Mouse (Mus musculus): Measurements from ENCODE around the gene Ptprd. TPM values are rescaled to one million over a fixed set of nuclear protein-coding genes. Genes with fewer than 3 reads are reported as not detected.

The Ptprd gene
- polyA plus RNA-seq, 1 experiment from 2014 or later: 14.3 TPM

GRCm38 (mm10) chr4:76023756-76024501 lies 2187.8 kb downstream of the Ptprd start:
- no peak for ATAC-seq (ENCODE audit: insufficient number of reproducible peaks, low FRiP score)
- Histone ChIP-seq H3K4me3 (no peak overlapping the region), H3K27me3 (replicated peaks) (no peaks in the 10 kb centered on the region), H3K9ac (no peak overlapping the region), H3K27ac (ENCODE audit: poor library complexity, severe bottlenecking) (no peak overlapping the region), H3K9me3 (replicated peaks) (no peaks in the 10 kb centered on the region), H3K36me3 (no peaks in the 10 kb centered on the region), H3K4me1 (replicated peaks) (no peaks in the 10 kb centered on the region), H3K4me2 (no peak overlapping the region)
- WGBS: 83% methylated on average over 13 of the region's 13 CpGs

- WGBS: 76% methylated on average over 4 of the region's 4 CpGs
- H3K4me2 ChIP-seq: no peak overlapping the region
Measured at GRCm38 (mm10) chr4:76021670-76022069, 2190.1 kb downstream of the Ptprd start.

GRCm38 (mm10) chr4:76015026-76015425 lies 2196.7 kb downstream of the Ptprd start:
- Histone ChIP-seq H3K4me2 (no peak overlapping the region), H3K4me3 (no peak overlapping the region), H3K4me1 (replicated peaks) (no peaks in the 10 kb centered on the region), H3K27ac (ENCODE audit: poor library complexity, severe bottlenecking) (no peak overlapping the region), H3K9me3 (replicated peaks) (no peaks in the 10 kb centered on the region), H3K36me3 (no peaks in the 10 kb centered on the region), H3K9ac (no peak overlapping the region), H3K27me3 (replicated peaks) (no peaks in the 10 kb centered on the region)
- WGBS: 89% methylated on average over 3 of the region's 3 CpGs
- no peak for ATAC-seq (ENCODE audit: insufficient number of reproducible peaks, low FRiP score)

More at GRCm38 (mm10) chr4:76021670-76022069, 2190.1 kb downstream of the Ptprd start:
- Histone ChIP-seq H3K27ac (ENCODE audit: poor library complexity, severe bottlenecking) (no peak overlapping the region), H3K4me3 (no peak overlapping the region), H3K27me3 (replicated peaks) (no peaks in the 10 kb centered on the region), H3K9me3 (replicated peaks) (no peaks in the 10 kb centered on the region), H3K36me3 (no peaks in the 10 kb centered on the region), H3K4me1 (replicated peaks) (no peaks in the 10 kb centered on the region), H3K9ac (no peak overlapping the region)
- no peak for ATAC-seq (ENCODE audit: insufficient number of reproducible peaks, low FRiP score)

- no peak for ATAC-seq (ENCODE audit: insufficient number of reproducible peaks, low FRiP score)
- no peak overlapping the region for H3K4me2 ChIP-seq
- no peaks in the 10 kb centered on the region for H3K27me3 ChIP-seq (replicated peaks)
- no peaks in the 10 kb centered on the region for H3K4me1 ChIP-seq (replicated peaks)
- no peaks in the 10 kb centered on the region for H3K36me3 ChIP-seq
- H3K27ac ChIP-seq (ENCODE audit: poor library complexity, severe bottlenecking): no peak overlapping the region
- no peak overlapping the region for H3K4me3 ChIP-seq
- no peaks in the 10 kb centered on the region for H3K9me3 ChIP-seq (replicated peaks)
- WGBS: 54% methylated on average over 3 of the region's 3 CpGs
- no peak overlapping the region for H3K9ac ChIP-seq
Measured at GRCm38 (mm10) chr4:76014151-76014840, 2197.5 kb downstream of the Ptprd start.

GRCm38 (mm10) chr4:76008580-76008979 lies 2203.2 kb downstream of the Ptprd start:
- H3K36me3 ChIP-seq: no peaks in the 10 kb centered on the region
- H3K4me1 ChIP-seq (replicated peaks): peaks cover 13% of the 10 kb centered on the region
- H3K9ac ChIP-seq: no peak overlapping the region
- no peak overlapping the region for H3K27ac ChIP-seq (ENCODE audit: poor library complexity, severe bottlenecking)
- H3K4me2 ChIP-seq: no peak overlapping the region
- H3K27me3 ChIP-seq (replicated peaks): no peaks in the 10 kb centered on the region
- WGBS: 83% methylated on average over 4 of the region's 4 CpGs
- no peaks in the 10 kb centered on the region for H3K9me3 ChIP-seq (replicated peaks)
- H3K4me3 ChIP-seq: no peak overlapping the region
- no peak for ATAC-seq (ENCODE audit: insufficient number of reproducible peaks, low FRiP score)

GRCm38 (mm10) chr4:76007219-76007618 lies 2204.5 kb downstream of the Ptprd start:
- H3K27me3 ChIP-seq (replicated peaks): no peaks in the 10 kb centered on the region
- no peak overlapping the region for H3K4me2 ChIP-seq
- ATAC-seq (ENCODE audit: insufficient number of reproducible peaks, low FRiP score): no peak
- H3K4me3 ChIP-seq: no peak overlapping the region
- no peak overlapping the region for H3K9ac ChIP-seq
- no peaks in the 10 kb centered on the region for H3K36me3 ChIP-seq
- H3K4me1 ChIP-seq (replicated peaks): peaks cover 13% of the 10 kb centered on the region
- WGBS: 45% methylated on average over 3 of the region's 3 CpGs
- H3K9me3 ChIP-seq (replicated peaks): no peaks in the 10 kb centered on the region
- no peak overlapping the region for H3K27ac ChIP-seq (ENCODE audit: poor library complexity, severe bottlenecking)

GRCm38 (mm10) chr4:76006717-76007116 lies 2205.0 kb downstream of the Ptprd start:
- Histone ChIP-seq H3K9me3 (replicated peaks) (no peaks in the 10 kb centered on the region), H3K36me3 (no peaks in the 10 kb centered on the region), H3K4me2 (no peak overlapping the region), H3K9ac (no peak overlapping the region), H3K27ac (ENCODE audit: poor library complexity, severe bottlenecking) (peak overlapping the region; percentile 65; the same call in 1 of the 2 replicates), H3K27me3 (replicated peaks) (no peaks in the 10 kb centered on the region), H3K4me3 (no peak overlapping the region), H3K4me1 (replicated peaks) (peaks cover 13% of the 10 kb centered on the region)
- WGBS: 12% methylated on average over 3 of the region's 3 CpGs
- no peak for ATAC-seq (ENCODE audit: insufficient number of reproducible peaks, low FRiP score)

GRCm38 (mm10) chr4:76004161-76004560 lies 2207.6 kb downstream of the Ptprd start:
- Histone ChIP-seq H3K4me1 (replicated peaks) (peaks cover 13% of the 10 kb centered on the region), H3K4me3 (no peak overlapping the region), H3K36me3 (no peaks in the 10 kb centered on the region), H3K4me2 (no peak overlapping the region), H3K27ac (ENCODE audit: poor library complexity, severe bottlenecking) (no peak overlapping the region), H3K27me3 (replicated peaks) (no peaks in the 10 kb centered on the region), H3K9ac (no peak overlapping the region), H3K9me3 (replicated peaks) (no peaks in the 10 kb centered on the region)
- no peak for ATAC-seq (ENCODE audit: insufficient number of reproducible peaks, low FRiP score)
- WGBS: 60% methylated on average over 2 of the region's 2 CpGs

GRCm38 (mm10) chr4:76000258-76000657 lies 2211.5 kb downstream of the Ptprd start:
- no peak for ATAC-seq (ENCODE audit: insufficient number of reproducible peaks, low FRiP score)
- no peak overlapping the region for H3K27ac ChIP-seq (ENCODE audit: poor library complexity, severe bottlenecking)
- H3K4me2 ChIP-seq: no peak overlapping the region
- 0 out of 2 replicates have a peak, but pooled peaks cover 3% of the 10 kb centered on the region for H3K4me1 ChIP-seq (replicated peaks)
- no peaks in the 10 kb centered on the region for H3K9me3 ChIP-seq (replicated peaks)
- H3K9ac ChIP-seq: no peak overlapping the region
- H3K36me3 ChIP-seq: no peaks in the 10 kb centered on the region
- H3K27me3 ChIP-seq (replicated peaks): no peaks in the 10 kb centered on the region
- H3K4me3 ChIP-seq: no peak overlapping the region
- 87% methylated on average over 2 of the region's 2 CpGs for WGBS

- Histone ChIP-seq H3K9ac (no peak overlapping the region), H3K9me3 (replicated peaks) (no peaks in the 10 kb centered on the region), H3K4me1 (replicated peaks) (no peaks in the 10 kb centered on the region), H3K4me2 (no peak overlapping the region), H3K4me3 (no peak overlapping the region), H3K27me3 (replicated peaks) (no peaks in the 10 kb centered on the region), H3K36me3 (no peaks in the 10 kb centered on the region), H3K27ac (ENCODE audit: poor library complexity, severe bottlenecking) (no peak overlapping the region)
- 69% methylated on average over 4 of the region's 4 CpGs for WGBS
- ATAC-seq (ENCODE audit: insufficient number of reproducible peaks, low FRiP score): no peak
Measured at GRCm38 (mm10) chr4:75995841-75996240, 2215.9 kb downstream of the Ptprd start.

GRCm38 (mm10) chr4:75994576-75994975 lies 2217.2 kb downstream of the Ptprd start:
- Histone ChIP-seq H3K36me3 (no peaks in the 10 kb centered on the region), H3K9ac (no peak overlapping the region), H3K4me1 (replicated peaks) (no peaks in the 10 kb centered on the region), H3K4me3 (no peak overlapping the region), H3K4me2 (no peak overlapping the region), H3K27me3 (replicated peaks) (no peaks in the 10 kb centered on the region), H3K9me3 (replicated peaks) (no peaks in the 10 kb centered on the region), H3K27ac (ENCODE audit: poor library complexity, severe bottlenecking) (no peak overlapping the region)
- ATAC-seq (ENCODE audit: insufficient number of reproducible peaks, low FRiP score): no peak
- 87% methylated on average over 4 of the region's 4 CpGs for WGBS

Data from heart, embryonic 12.5 days (tissue).